Mouse (Mus musculus) forebrain, embryonic 11.5 days (tissue): ENCODE results near the gene Ednra. TPM values are rescaled to one million over a fixed set of nuclear protein-coding genes. Genes with fewer than 3 reads are reported as not detected.
"Not testable (repeated sequence)": the region's sequence is repeated elsewhere in the genome, so short reads cannot be mapped to it uniquely, and the experiment has no call there.

ENCODE experiments used
- ATAC-seq: fragments of 200-750 bp; cut with Nextera tagmentation; replicated peaks from 2 replicates; pipeline ENCODE4 v1.8.0; 2017; ENCODE audit warnings: moderate TSS enrichment; ENCODE audit not compliant: low FRiP score
- DNase-seq: peaks from one replicate; pipeline ENCODE4 v3.0.0-alpha.2; 2017; ENCODE audit warnings: low spot score
- H3K27ac ChIP-seq: fragments of 300-500 bp; sonication (generic); 2 replicates; pipeline ENCODE4 v1.5.1; 2014; ENCODE audit warnings: low read depth, low read length
- H3K27me3 ChIP-seq: fragments of 300-500 bp; sonication (generic); 2 replicates; pipeline ENCODE4 v1.6.1; 2014; ENCODE audit warnings: mild to moderate bottlenecking, low read length, mixed read lengths; ENCODE audit not compliant: control insufficient read depth, insufficient read depth
- H3K36me3 ChIP-seq: fragments of 300-500 bp; sonication (generic); 2 replicates; pipeline ENCODE4 v1.6.1; 2014; ENCODE audit warnings: mild to moderate bottlenecking, low read length, moderate library complexity, mixed read lengths; ENCODE audit not compliant: control insufficient read depth, insufficient read depth
- H3K4me1 ChIP-seq: fragments of 300-500 bp; sonication (generic); replicated peaks from 2 replicates; pipeline ENCODE4 v1.6.1; 2014; ENCODE audit warnings: low read length, mixed read lengths; ENCODE audit not compliant: control insufficient read depth, insufficient read depth
- H3K4me2 ChIP-seq: fragments of 300-500 bp; sonication (generic); 2 replicates; pipeline ENCODE4 v1.6.1; 2014; ENCODE audit warnings: low read depth, mild to moderate bottlenecking, low read length, moderate library complexity, mixed read lengths; ENCODE audit not compliant: severe bottlenecking
- H3K4me3 ChIP-seq: fragments of 300-500 bp; sonication (generic); 2 replicates; pipeline ENCODE4 v1.5.1; 2014; ENCODE audit warnings: low read depth, low read length
- H3K9ac ChIP-seq: fragments of 300-500 bp; sonication (generic); 2 replicates; pipeline ENCODE4 v1.6.1; 2014; ENCODE audit warnings: low read length
- H3K9me3 ChIP-seq: fragments of 300-500 bp; sonication (generic); 2 replicates; pipeline ENCODE4 v1.6.1; 2016; ENCODE audit warnings: low read length, mixed read lengths; ENCODE audit not compliant: control insufficient read depth
- WGBS: fragments of 180-500 bp; shearing (Covaris S2); extraction: QIAGEN DNeasy Blood & Tissue Kit; methylation state at CpG from one replicate; pipeline ENCODE4 v1.1.7; 2014; 5-methylcytosine and 5-hydroxymethylcytosine counted together
- polyA plus RNA-seq: library from polyadenylated mRNA; unstranded; fragments of >200 nt; fragmentation: Nextera tagmentation; extraction: Ambion mirVana; gene quantifications from 2 replicates; pipeline ENCODE4 v1.2.1, GENCODE M21; 2014

Ednra gene
- polyA plus RNA-seq, 1 experiment from 2014 or later = 21.8 TPM

GRCm38 (mm10) chr8:77704768-77705167 is 19.5 kb downstream of the Ednra start:
- H3K27me3 ChIP-seq = no peaks in the 10 kb centered on the region
- no peaks in the 10 kb centered on the region for H3K4me1 ChIP-seq
- no peaks in the 10 kb centered on the region for H3K9me3 ChIP-seq
- H3K27ac ChIP-seq = no peak overlapping the region
- H3K36me3 ChIP-seq = no peaks in the 10 kb centered on the region
- no peak overlapping the region for H3K9ac ChIP-seq
- ATAC-seq (no peak), DNase-seq (no peak)
- H3K4me3 ChIP-seq = no peak overlapping the region
- WGBS = 95% methylated on average over 4 of the region's 4 CpGs
- H3K4me2 ChIP-seq = no peak overlapping the region

DNA sequence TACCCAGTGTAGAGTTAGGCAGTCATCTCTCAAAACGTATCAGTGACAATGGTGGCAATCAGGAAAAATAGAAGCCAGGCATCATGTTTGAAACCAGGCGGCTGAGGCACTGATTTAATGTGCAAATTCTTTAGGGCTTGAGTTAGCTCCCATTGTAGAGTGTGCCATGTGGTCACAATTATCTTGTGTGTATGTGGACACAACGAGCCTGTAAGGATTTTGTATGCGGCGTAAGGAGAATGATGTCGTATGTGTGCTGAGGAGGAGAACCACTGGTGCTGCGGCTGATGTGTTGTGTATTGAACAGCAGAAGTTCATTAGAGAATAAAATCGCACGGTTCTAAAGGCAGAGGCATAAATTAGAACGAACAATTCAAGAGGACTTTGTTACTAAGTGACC is 26.2 kb downstream of the Ednra start:
- Histone ChIP-seq H3K9ac (no peak overlapping the region), H3K27me3 (no peaks in the 10 kb centered on the region), H3K9me3 (no peaks in the 10 kb centered on the region), H3K4me2 (no peak overlapping the region), H3K36me3 (no peaks in the 10 kb centered on the region), H3K27ac (no peak overlapping the region), H3K4me1 (no peaks in the 10 kb centered on the region), H3K4me3 (no peak overlapping the region)
- DNase-seq (no peak), ATAC-seq (no peak)
- 66% methylated on average over 10 of the region's 10 CpGs for WGBS

- no peak overlapping the region for H3K27ac ChIP-seq
- H3K36me3 ChIP-seq = no peaks in the 10 kb centered on the region
- no peak for DNase-seq
- no peaks in the 10 kb centered on the region for H3K4me1 ChIP-seq
- H3K4me2 ChIP-seq = no peak overlapping the region
- WGBS = 94% methylated on average over 4 of the region's 4 CpGs
- ATAC-seq = no peak
- no peaks in the 10 kb centered on the region for H3K9me3 ChIP-seq
- no peaks in the 10 kb centered on the region for H3K27me3 ChIP-seq
- no peak overlapping the region for H3K4me3 ChIP-seq
- H3K9ac ChIP-seq = no peak overlapping the region
These were observed 28.1 kb downstream of the Ednra start for GRCm38 (mm10) chr8:77696182-77696581.

GRCm38 (mm10) chr8:77695486-77696058 is 28.7 kb downstream of the Ednra start:
- H3K27ac ChIP-seq = no peak overlapping the region
- H3K9ac ChIP-seq = no peak overlapping the region
- no peak overlapping the region for H3K4me2 ChIP-seq
- 54% methylated on average over 5 of the region's 5 CpGs for WGBS
- no peak overlapping the region for H3K4me3 ChIP-seq
- no peak for DNase-seq
- ATAC-seq = no peak
- no peaks in the 10 kb centered on the region for H3K36me3 ChIP-seq
- H3K27me3 ChIP-seq = no peaks in the 10 kb centered on the region
- no peaks in the 10 kb centered on the region for H3K9me3 ChIP-seq
- no peaks in the 10 kb centered on the region for H3K4me1 ChIP-seq

DNA sequence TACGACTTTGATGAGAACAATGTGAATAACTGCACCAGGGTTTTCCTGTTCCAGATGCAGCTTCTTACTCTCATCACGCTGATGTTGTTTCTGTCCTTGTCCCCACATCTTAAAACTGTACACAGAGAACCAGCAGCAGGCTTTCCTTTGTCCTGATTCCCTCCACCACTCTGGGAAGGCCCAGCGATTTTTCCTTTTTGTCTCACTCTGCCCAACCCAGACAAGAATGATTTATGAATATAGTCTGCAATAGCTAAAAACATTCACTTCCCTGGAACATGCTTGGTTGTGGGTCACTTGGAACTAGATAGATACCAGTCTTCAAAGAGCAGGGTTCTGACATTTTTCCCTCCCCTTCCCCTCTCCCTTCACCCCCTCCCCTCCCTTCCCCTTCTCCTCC is 29.2 kb downstream of the Ednra start:
- Histone ChIP-seq H3K4me3 (no peak overlapping the region), H3K27ac (no peak overlapping the region), H3K4me2 (no peak overlapping the region), H3K4me1 (no peaks in the 10 kb centered on the region), H3K9me3 (no peaks in the 10 kb centered on the region), H3K9ac (no peak overlapping the region), H3K36me3 (no peaks in the 10 kb centered on the region), H3K27me3 (no peaks in the 10 kb centered on the region)
- ATAC-seq (no peak), DNase-seq (no peak)
- whole genome bisulfite sequencing = 86% methylated on average over 3 of the region's 3 CpGs

DNA sequence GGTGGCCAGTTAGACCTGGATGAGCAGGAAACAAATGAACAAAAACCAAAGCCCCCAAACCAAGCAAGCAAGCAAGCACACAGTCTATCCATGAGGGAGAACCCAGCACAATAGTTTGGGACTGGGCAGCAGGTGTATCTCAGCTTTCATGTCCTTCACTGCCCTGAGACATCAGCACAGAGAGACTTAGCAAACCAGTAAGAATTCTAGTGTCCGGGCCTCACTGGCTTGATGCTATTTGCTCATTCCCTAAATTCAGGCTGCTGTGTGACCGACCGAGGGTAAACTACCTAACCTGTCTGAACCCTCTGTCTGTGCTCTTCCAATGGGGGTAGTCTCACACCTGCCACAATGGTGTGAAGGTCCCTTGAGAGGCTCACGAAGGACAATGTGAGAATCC is 29.7 kb downstream of the Ednra start:
- no peak overlapping the region for H3K9ac ChIP-seq
- 88% methylated on average over 4 of the region's 4 CpGs for WGBS

DNA sequence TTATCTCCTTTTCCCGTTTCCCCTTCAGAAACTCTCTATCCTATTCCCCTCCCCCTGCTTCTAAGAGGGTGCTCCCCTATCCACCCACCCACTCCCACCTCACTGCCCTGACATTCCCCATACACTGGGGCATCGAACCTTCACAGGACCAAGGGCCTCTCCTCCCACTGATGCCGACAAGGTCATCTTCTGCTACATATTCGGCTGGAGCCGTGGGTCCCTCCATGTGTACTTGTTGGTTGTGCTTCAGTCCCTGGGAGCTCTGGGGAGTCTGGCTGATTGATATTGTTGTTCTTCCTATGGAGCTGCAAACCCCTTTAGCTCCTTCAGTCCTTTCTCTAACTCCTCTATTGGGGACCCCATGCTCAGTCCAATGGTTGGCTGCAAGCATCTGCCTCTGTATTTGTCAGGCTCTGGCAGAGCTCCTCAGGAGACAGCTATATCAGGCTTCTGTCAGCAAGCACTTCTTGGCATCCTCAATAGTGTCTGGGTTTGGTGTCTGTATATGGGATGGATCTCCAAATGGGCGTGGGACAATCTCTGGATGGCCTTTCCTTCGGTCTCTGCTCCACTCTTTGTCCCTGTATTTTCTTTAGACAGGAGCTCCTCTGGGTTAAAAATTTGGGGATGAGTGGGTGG is 34.7 kb downstream of the Ednra start:
- H3K9me3 ChIP-seq, DNase-seq, H3K27me3 ChIP-seq, H3K4me3 ChIP-seq, H3K36me3 ChIP-seq, ATAC-seq, H3K4me1 ChIP-seq, H3K9ac ChIP-seq, H3K4me2 ChIP-seq, H3K27ac ChIP-seq: not testable (repeated sequence)
- 88% methylated on average over 7 of the region's 7 CpGs for whole genome bisulfite sequencing

More for the DNA sequence above, 29.7 kb downstream of the Ednra start:
- Histone ChIP-seq H3K36me3 (no peaks in the 10 kb centered on the region), H3K27ac (no peak overlapping the region), H3K4me1 (no peaks in the 10 kb centered on the region), H3K4me2 (no peak overlapping the region), H3K27me3 (no peaks in the 10 kb centered on the region), H3K9me3 (no peaks in the 10 kb centered on the region), H3K4me3 (no peak overlapping the region)
- ATAC-seq (no peak), DNase-seq (no peak)

DNA sequence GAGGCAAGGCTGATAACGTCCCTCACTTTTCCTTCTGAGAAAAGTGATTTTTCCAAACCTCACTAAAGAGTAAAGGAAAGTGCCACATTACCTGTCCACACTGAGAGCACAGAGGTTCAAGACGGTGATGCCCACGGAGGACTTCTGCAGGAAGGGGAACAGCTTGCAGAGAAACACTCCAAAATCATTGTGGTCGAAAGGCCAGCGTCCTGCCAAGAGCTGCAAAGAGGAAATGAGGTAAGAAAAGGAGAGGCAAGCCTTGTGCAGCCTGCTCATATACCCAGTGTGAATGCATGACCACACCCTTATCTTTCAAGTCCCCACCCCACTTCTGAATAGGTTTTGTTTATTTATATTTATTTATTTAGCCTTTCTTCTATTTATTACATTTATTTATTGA is 35.3 kb downstream of the Ednra start:
- Histone ChIP-seq H3K9me3 (no peaks in the 10 kb centered on the region), H3K9ac (no peak overlapping the region), H3K4me3 (no peak overlapping the region), H3K27ac (no peak overlapping the region), H3K4me2 (no peak overlapping the region), H3K36me3 (no peaks in the 10 kb centered on the region), H3K4me1 (no peaks in the 10 kb centered on the region), H3K27me3 (no peaks in the 10 kb centered on the region)
- no peak for DNase-seq
- 84% methylated on average over 5 of the region's 5 CpGs for WGBS
- no peak for ATAC-seq

GRCm38 (mm10) chr8:77684372-77684771 is 39.9 kb downstream of the Ednra start:
- ATAC-seq (no peak), DNase-seq (no peak)
- 97% methylated on average over 6 of the region's 6 CpGs for WGBS
- Histone ChIP-seq H3K4me1 (no peaks in the 10 kb centered on the region), H3K4me2 (no peak overlapping the region), H3K27me3 (no peaks in the 10 kb centered on the region), H3K9ac (no peak overlapping the region), H3K27ac (no peak overlapping the region), H3K9me3 (no peaks in the 10 kb centered on the region), H3K4me3 (no peak overlapping the region), H3K36me3 (no peaks in the 10 kb centered on the region)
